Mouse (Mus musculus) midbrain, embryonic 14.5 days (tissue): ENCODE measurements at regions not wholly inside any gene's neighbourhood (a gene's known extent, or its start where the extent isn't known, plus 50 kb on each side); places are given as distances from the start of the nearest gene placed in this dataset.

Experiments
- ATAC-seq: fragments of 200-750 bp; cut with Nextera tagmentation; 2 replicates; pipeline ENCODE4 v1.8.0; 2017; ENCODE audit warnings: moderate number of reproducible peaks, moderate library complexity; ENCODE audit not compliant: low FRiP score, low TSS enrichment
- DNase-seq: peaks from one replicate; pipeline ENCODE4 v3.0.0-alpha.2; 2015
- H3K27ac ChIP-seq: fragments of 300-500 bp; sonication (generic); replicated peaks from 2 replicates; pipeline ENCODE4 v1.5.1; 2014; ENCODE audit warnings: mild to moderate bottlenecking, low read depth, low read length, moderate library complexity
- H3K27me3 ChIP-seq: fragments of 300-500 bp; sonication (generic); 2 replicates; pipeline ENCODE4 v1.6.1; 2014; ENCODE audit warnings: low read length, control low read depth, mixed read lengths; ENCODE audit not compliant: control insufficient read depth, insufficient read depth
- H3K36me3 ChIP-seq: fragments of 300-500 bp; sonication (generic); 2 replicates; pipeline ENCODE4 v1.6.1; 2014; ENCODE audit warnings: low read length, control low read depth; ENCODE audit not compliant: control insufficient read depth, insufficient read depth
- H3K4me1 ChIP-seq: fragments of 300-500 bp; sonication (generic); 2 replicates; pipeline ENCODE4 v1.6.1; 2014; ENCODE audit warnings: mild to moderate bottlenecking, antibody characterized with exemption, low read length, control low read depth; ENCODE audit not compliant: control insufficient read depth, insufficient read depth
- H3K4me2 ChIP-seq: fragments of 300-500 bp; sonication (generic); 2 replicates; pipeline ENCODE4 v1.6.1; 2014; ENCODE audit warnings: mild to moderate bottlenecking, low read length, moderate library complexity
- H3K4me3 ChIP-seq: fragments of 300-500 bp; sonication (generic); replicated peaks from 2 replicates; pipeline ENCODE4 v1.5.1; 2014; ENCODE audit warnings: low read depth, low read length
- H3K9ac ChIP-seq: fragments of 300-500 bp; sonication (generic); replicated peaks from 2 replicates; pipeline ENCODE4 v1.6.1; 2014; ENCODE audit warnings: mild to moderate bottlenecking, low read length, moderate library complexity
- H3K9me3 ChIP-seq: fragments of 300-500 bp; sonication (generic); 2 replicates; pipeline ENCODE4 v1.6.1; 2016; ENCODE audit warnings: low read length, control low read depth, mixed read lengths; ENCODE audit not compliant: control insufficient read depth
- WGBS: fragments of 180-500 bp; shearing (Covaris S2); extraction: QIAGEN DNeasy Blood & Tissue Kit; methylation state at CpG from one replicate; pipeline ENCODE4 v1.1.7; 2014; 5-methylcytosine and 5-hydroxymethylcytosine counted together

GRCm38 (mm10) chr3:39211670-39212069, 324.9 kb downstream of the Fat4 start:
- H3K4me2 ChIP-seq = no peak overlapping the region
- no peak overlapping the region for H3K27ac ChIP-seq
- H3K36me3 ChIP-seq = no peaks in the 10 kb centered on the region
- no peak overlapping the region for H3K4me3 ChIP-seq
- DNase-seq (no peak), ATAC-seq (no peak)
- no peaks in the 10 kb centered on the region for H3K27me3 ChIP-seq
- no peaks in the 10 kb centered on the region for H3K9me3 ChIP-seq
- 0 out of 2 replicates have a peak, but pooled peaks cover 6% of the 10 kb centered on the region for H3K4me1 ChIP-seq
- no peak overlapping the region for H3K9ac ChIP-seq
- 81% methylated on average over 5 of the region's 5 CpGs for WGBS

- Histone ChIP-seq H3K36me3 (no peaks in the 10 kb centered on the region), H3K27ac (no peak overlapping the region), H3K27me3 (no peaks in the 10 kb centered on the region), H3K4me2 (peak overlapping the region; percentile 36), H3K4me1 (peaks cover 8% of the 10 kb centered on the region), H3K4me3 (no peak overlapping the region), H3K9me3 (no peaks in the 10 kb centered on the region), H3K9ac (no peak overlapping the region)
- DNase-seq = peak; percentile 67
- no peak; the same call in 1 of the 2 replicates for ATAC-seq
- WGBS = 19% methylated on average over 10 of the region's 10 CpGs
Observed at GRCm38 (mm10) chr3:39220011-39220706, 333.4 kb downstream of the Fat4 start.

GRCm38 (mm10) chr3:39220707-39221034, 333.9 kb downstream of the Fat4 start:
- 16% methylated on average over 2 of the region's 2 CpGs for WGBS
- DNase-seq (peak; percentile 34), ATAC-seq (0 out of 2 replicates have a peak, but pooled peaks have one; percentile 20)
- H3K4me1 ChIP-seq = peaks cover 8% of the 10 kb centered on the region
- no peaks in the 10 kb centered on the region for H3K36me3 ChIP-seq
- H3K27me3 ChIP-seq = no peaks in the 10 kb centered on the region
- no peak overlapping the region for H3K4me2 ChIP-seq
- no peak overlapping the region for H3K27ac ChIP-seq
- H3K9me3 ChIP-seq = no peaks in the 10 kb centered on the region
- no peak overlapping the region for H3K4me3 ChIP-seq
- no peak overlapping the region for H3K9ac ChIP-seq

- no peak overlapping the region for H3K27ac ChIP-seq
- no peak overlapping the region for H3K9ac ChIP-seq
- WGBS = 97% methylated on average over 4 of the region's 4 CpGs
- peaks cover 8% of the 10 kb centered on the region for H3K4me1 ChIP-seq
- no peaks in the 10 kb centered on the region for H3K27me3 ChIP-seq
- H3K4me2 ChIP-seq = no peak overlapping the region
- ATAC-seq = no peak
- no peaks in the 10 kb centered on the region for H3K9me3 ChIP-seq
- no peaks in the 10 kb centered on the region for H3K36me3 ChIP-seq
- no peak for DNase-seq
- no peak overlapping the region for H3K4me3 ChIP-seq
Observed at GRCm38 (mm10) chr3:39222059-39222458, 335.3 kb downstream of the Fat4 start.

GRCm38 (mm10) chr3:39234921-39235320, 348.2 kb downstream of the Fat4 start:
- DNase-seq = no peak
- Histone ChIP-seq H3K27ac (no peak overlapping the region), H3K27me3 (no peaks in the 10 kb centered on the region), H3K36me3 (no peaks in the 10 kb centered on the region), H3K4me3 (no peak overlapping the region), H3K9ac (no peak overlapping the region), H3K4me1 (no peaks in the 10 kb centered on the region), H3K9me3 (no peaks in the 10 kb centered on the region), H3K4me2 (no peak overlapping the region)
- ATAC-seq = no peak
- WGBS = 80% methylated on average over 2 of the region's 2 CpGs

GRCm38 (mm10) chr3:39248712-39249111, 362.0 kb downstream of the Fat4 start:
- Histone ChIP-seq H3K4me2 (no peak overlapping the region), H3K27ac (no peak overlapping the region), H3K36me3 (no peaks in the 10 kb centered on the region), H3K9me3 (no peaks in the 10 kb centered on the region), H3K4me1 (no peaks in the 10 kb centered on the region), H3K4me3 (no peak overlapping the region), H3K27me3 (no peaks in the 10 kb centered on the region), H3K9ac (no peak overlapping the region)
- DNase-seq = no peak
- no peak for ATAC-seq
- WGBS = 83% methylated on average over 4 of the region's 4 CpGs

GRCm38 (mm10) chr3:39249224-39249892, 362.6 kb downstream of the Fat4 start:
- Histone ChIP-seq H3K27ac (no peak overlapping the region), H3K4me1 (no peaks in the 10 kb centered on the region), H3K9ac (no peak overlapping the region), H3K4me2 (no peak overlapping the region), H3K4me3 (no peak overlapping the region), H3K9me3 (no peaks in the 10 kb centered on the region), H3K27me3 (no peaks in the 10 kb centered on the region), H3K36me3 (no peaks in the 10 kb centered on the region)
- DNase-seq (peak; percentile 42), ATAC-seq (0 out of 2 replicates have a peak, but pooled peaks have one; percentile 43)
- WGBS = 73% methylated on average over 4 of the region's 4 CpGs

GRCm38 (mm10) chr3:39253076-39253475, 366.3 kb downstream of the Fat4 start:
- no peak for ATAC-seq
- Histone ChIP-seq H3K27ac (no peak overlapping the region), H3K9ac (no peak overlapping the region), H3K36me3 (no peaks in the 10 kb centered on the region), H3K4me3 (no peak overlapping the region), H3K9me3 (no peaks in the 10 kb centered on the region), H3K27me3 (no peaks in the 10 kb centered on the region), H3K4me2 (no peak overlapping the region), H3K4me1 (no peaks in the 10 kb centered on the region)
- no peak for DNase-seq
- 91% methylated on average over 1 of the region's 1 CpGs for WGBS
